Mouse (Mus musculus) central nervous system, embryonic 14 days (tissue): ENCODE measurements around the gene Apoc3. TPM values are rescaled to one million over a fixed set of nuclear protein-coding genes. Genes with fewer than 3 reads are reported as not detected.

Source experiments
- polyA plus RNA-seq: library from polyadenylated mRNA; depleted of rRNA; stranded (reverse); fragments of >200 nt; gene quantifications from 2 replicates; pipeline ENCODE4 v1.2.3, GENCODE M21; 2012; rRNA removed

Apoc3 gene
- not detected in 2 replicates for polyA plus RNA-seq

GRCm38 (mm10) chr9:46235596-46235648 lies at the start of gene Apoc3:
Apoc3 (minus strand) TSS chr9:46235636.

GRCm38 (mm10) chr9:46282631-46283436 lies 47.4 kb upstream of the Apoc3 start, which contains the start of gene Bud13:
Bud13 (plus strand) TSS chr9:46283008.

GRCm38 (mm10) chr9:46272677-46273454 lies 37.4 kb upstream of the Apoc3 start, which contains the start of gene Zpr1:
Zpr1 (plus strand) TSS chr9:46273064.

GRCm38 (mm10) chr9:46268343-46268873 lies 33.0 kb upstream of the Apoc3 start, which contains the start of gene Apoa5:
Apoa5 (plus strand) TSS chr9:46268633.

GRCm38 (mm10) chr9:46240526-46241153 lies 5.2 kb upstream of the Apoc3 start, which contains the start of gene Apoa4:
Apoa4 (plus strand) TSS chr9:46240696.

GRCm38 (mm10) chr9:46228491-46228890 lies 6.9 kb downstream of the Apoc3 start, which contains the start of gene Apoa1:
Apoa1 (plus strand) TSS chr9:46228580.

Other genes starting within 250 kb of the Apoc3 start
- gene Pafah1b2, start 222.9 kb downstream of the Apoc3 start, polyA plus RNA-seq = 133 TPM in 2 replicates
- 15.8 and 20.0 TPM in 2 replicates for gene Sik3, start 222.8 kb downstream of the Apoc3 start, polyA plus RNA-seq
- gene Apoa1, start 7.1 kb downstream of the Apoc3 start, polyA plus RNA-seq = 2.2 and 2.9 TPM in 2 replicates
- 0.04 and 0.15 TPM in 2 replicates for gene Apoa4, start 5.1 kb upstream of the Apoc3 start, polyA plus RNA-seq
- gene Apoa5, start 33.0 kb upstream of the Apoc3 start, polyA plus RNA-seq = not detected in 2 replicates
- gene Zpr1, start 37.4 kb upstream of the Apoc3 start, polyA plus RNA-seq = 43.5 and 44.9 TPM in 2 replicates
- 17.2 and 17.4 TPM in 2 replicates for gene Bud13, start 47.4 kb upstream of the Apoc3 start, polyA plus RNA-seq
- gene 4931429L15Rik, start 84.3 kb upstream of the Apoc3 start, polyA plus RNA-seq = not detected in 2 replicates